Mouse (Mus musculus) left cerebral cortex, adult 2 months (tissue): Measurements from ENCODE around the gene Gadd45g. TPM values are rescaled to one million over a fixed set of nuclear protein-coding genes. Genes with fewer than 3 reads are reported as not detected.

Experiments
- DNase-seq, 2 experiments: peaks; one replicate each; pipeline ENCODE4 v3.0.0; 2021 to 2022; ENCODE audit warnings: low spot score in 2 of 2, mixed read lengths in 1 of 2; ENCODE audit errors: extremely low spot score in 1 of 2
- H3K27ac ChIP-seq: fragments of 200-600 bp; 2 replicates; pipeline ENCODE4 v1.8.1; 2022
- H3K4me3 ChIP-seq: fragments of 200-600 bp; 2 replicates; pipeline ENCODE4 v1.8.1; 2022
- CTCF ChIP-seq: fragments of 200-600 bp; IDR thresholded peaks from 2 replicates; pipeline ENCODE4 v1.8.1; 2022; ENCODE audit warnings: antibody characterized with exemption, mild to moderate bottlenecking, moderate library complexity
- intact Hi-C: fragments of 180-260 bp; cut with DNase I; formaldehyde crosslinking; loops from one replicate; pipeline ENCODE4 v1.15.1; 2025
- total RNA-seq, 2 experiments: library from RNA; stranded (reverse); gene quantifications; 2 replicates each; pipeline ENCODE4 v1.2.3; 2021

Gene Gadd45g
- total RNA-seq, 2 experiments from 2014 or later: 16.7 to 29.3 TPM

DNA sequence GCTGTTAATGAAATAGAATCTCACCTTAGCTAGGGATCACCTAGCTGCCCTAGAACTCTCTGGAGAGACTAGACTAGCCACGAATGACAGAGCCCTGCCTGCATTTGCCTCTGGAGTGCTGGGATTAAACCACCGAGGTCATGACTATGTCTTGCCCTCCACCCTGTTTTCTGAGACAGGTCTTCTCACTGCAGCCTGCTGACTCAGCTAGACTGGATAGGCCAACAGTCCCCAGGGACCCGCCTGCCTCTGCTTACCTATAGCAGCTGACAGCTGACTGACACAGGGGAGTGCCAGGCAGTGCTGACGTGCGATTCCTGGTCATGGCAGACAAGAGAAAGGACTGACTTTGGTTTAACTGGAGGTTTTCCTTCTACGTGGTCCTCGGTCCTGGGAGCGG, 12.7 kb downstream of the Gadd45g start:
- intact Hi-C loops: no loop called here
- DNase-seq: no peak
- no peak overlapping the region for H3K4me3 ChIP-seq
- no peak for TF ChIP-seq CTCF
- no peak overlapping the region for H3K27ac ChIP-seq

DNA sequence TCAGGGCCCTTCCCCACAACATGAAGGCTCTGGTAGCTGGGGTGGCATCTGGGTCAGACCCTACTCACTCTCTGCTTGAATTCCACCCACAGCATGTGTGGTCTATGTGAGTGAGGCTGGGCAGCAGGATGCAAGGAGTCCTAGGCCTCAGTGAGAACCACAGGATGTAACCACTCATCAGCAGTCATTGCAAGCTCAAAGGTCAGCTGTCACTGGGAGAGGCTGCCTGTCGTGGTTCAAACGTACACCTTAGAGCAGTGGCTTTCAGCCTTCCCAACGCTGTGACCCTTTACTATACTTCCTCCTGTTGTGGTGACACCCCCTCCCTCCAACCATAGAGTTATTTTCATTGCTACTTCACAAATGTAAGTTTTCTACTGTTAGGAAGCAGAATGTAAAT, 13.3 kb downstream of the Gadd45g start:
- no peak overlapping the region for H3K4me3 ChIP-seq
- DNase-seq: no peak
- no peak for TF ChIP-seq CTCF
- intact Hi-C loops: no loop called here
- H3K27ac ChIP-seq: no peak overlapping the region

DNA sequence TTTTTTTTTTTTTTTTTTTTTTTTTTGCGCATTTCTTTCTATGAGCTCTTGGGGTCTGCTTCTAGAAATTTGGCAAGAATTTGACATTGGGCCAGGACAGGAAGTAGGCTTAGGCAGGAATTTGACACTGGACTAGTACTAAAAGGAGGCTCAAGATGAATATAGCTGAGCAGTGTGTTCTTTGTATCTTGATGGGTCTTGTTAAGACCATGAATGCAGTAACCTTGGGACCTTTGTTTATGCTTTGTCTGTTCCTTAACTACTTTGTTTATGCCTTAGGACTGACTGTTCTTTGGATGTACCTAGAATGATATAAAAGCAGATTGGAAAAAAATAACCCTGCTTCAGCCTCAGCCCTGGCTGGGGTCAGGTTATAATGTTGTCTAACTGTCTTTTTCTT, 16.3 kb downstream of the Gadd45g start:
- intact Hi-C loops: no loop called here
- Histone ChIP-seq H3K27ac (no peak overlapping the region), H3K4me3 (no peak overlapping the region)
- TF ChIP-seq CTCF: no peak
- no peak for DNase-seq

- DNase-seq: no peak
- TF ChIP-seq CTCF: no peak
- H3K4me3 ChIP-seq: no peak overlapping the region
- intact Hi-C loops: no loop called here
- no peak overlapping the region for H3K27ac ChIP-seq
Measured at GRCm38 (mm10) chr13:51866151-51866659, 19.7 kb downstream of the Gadd45g start.

DNA sequence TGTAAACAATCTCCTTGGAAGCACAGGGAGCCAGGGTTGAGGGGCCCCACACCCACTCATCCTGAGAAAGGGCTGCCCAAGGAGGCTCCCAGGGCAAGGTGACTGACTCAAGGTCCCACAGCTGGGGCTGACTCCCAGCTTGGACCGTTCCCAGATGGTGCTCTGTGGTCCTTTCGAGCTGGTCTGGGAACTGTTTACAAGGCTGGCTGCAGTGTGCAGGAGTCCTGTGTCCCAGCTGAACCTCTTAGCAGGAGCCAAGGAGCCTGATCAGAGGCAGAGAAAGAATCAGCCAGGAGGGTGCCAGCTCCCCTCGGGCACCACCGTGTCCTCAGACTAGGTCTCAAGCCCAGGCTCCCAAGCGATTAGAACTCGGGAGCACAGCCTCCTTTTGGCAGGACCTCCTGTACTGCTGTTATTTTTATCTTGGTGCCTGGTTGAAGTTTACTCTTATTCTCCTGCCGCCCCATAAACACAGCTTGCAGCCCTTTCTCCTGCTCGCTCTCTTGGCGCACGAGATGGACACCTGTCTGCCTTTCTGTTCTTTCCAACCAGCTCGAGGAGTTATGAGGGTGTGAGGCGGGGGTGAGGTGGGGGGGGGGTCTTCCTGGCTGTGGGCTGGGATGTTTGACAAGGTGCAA, 22.1 kb downstream of the Gadd45g start:
- Histone ChIP-seq H3K27ac (no peak overlapping the region), H3K4me3 (no peak overlapping the region)
- DNase-seq: no peak
- intact Hi-C loops: no loop called here
- no peak for TF ChIP-seq CTCF

- H3K4me3 ChIP-seq: no peak overlapping the region
Measured at GRCm38 (mm10) chr13:51869129-51869491, 22.6 kb downstream of the Gadd45g start.

GRCm38 (mm10) chr13:51871148-51871547, 24.7 kb downstream of the Gadd45g start:
- intact Hi-C loops: no loop called here
- TF ChIP-seq CTCF: no peak
- Histone ChIP-seq H3K27ac (no peak overlapping the region), H3K4me3 (no peak overlapping the region)
- DNase-seq: no peak

More at GRCm38 (mm10) chr13:51869129-51869491, 22.6 kb downstream of the Gadd45g start:
- no peak for TF ChIP-seq CTCF
- DNase-seq: no peak
- H3K27ac ChIP-seq: no peak overlapping the region
- intact Hi-C loops: no loop called here

DNA sequence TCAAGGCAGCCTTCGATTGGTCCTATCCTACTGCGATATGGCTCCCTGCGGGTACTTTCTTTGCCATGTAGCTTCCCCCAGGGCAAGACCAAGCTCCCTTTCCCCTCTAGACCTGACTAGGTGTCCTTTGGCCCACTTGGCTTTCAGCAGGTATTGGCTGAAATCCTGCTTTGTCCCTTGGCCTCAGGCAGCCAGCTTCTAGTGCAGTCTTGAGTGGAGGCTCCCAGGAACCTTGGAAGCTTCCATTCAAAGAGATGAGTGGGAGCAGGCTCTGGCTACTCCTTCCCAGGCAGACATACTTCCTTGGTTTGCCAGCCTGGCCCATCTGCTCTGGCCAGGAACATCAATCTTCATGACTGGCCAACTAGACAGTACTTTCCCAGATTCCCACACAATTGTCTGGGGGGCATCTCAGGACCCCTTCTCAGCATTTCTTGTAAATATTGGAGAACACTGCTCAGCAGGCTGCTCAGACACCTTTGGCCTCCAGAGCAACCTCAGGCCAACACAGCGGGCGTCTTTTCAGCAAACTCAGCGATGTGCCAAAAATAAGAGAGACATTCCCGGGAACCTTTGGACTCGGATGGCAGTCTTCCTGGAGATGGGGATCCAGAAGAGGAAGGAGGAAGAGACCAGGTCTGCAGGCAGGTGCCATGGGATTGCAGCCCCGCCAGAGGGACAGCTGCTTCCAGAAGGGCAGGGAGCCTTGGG, 25.9 kb downstream of the Gadd45g start:
- Histone ChIP-seq H3K27ac (no peak overlapping the region), H3K4me3 (no peak overlapping the region)
- DNase-seq: no peak
- intact Hi-C loops: no loop called here
- TF ChIP-seq CTCF: no peak

DNA sequence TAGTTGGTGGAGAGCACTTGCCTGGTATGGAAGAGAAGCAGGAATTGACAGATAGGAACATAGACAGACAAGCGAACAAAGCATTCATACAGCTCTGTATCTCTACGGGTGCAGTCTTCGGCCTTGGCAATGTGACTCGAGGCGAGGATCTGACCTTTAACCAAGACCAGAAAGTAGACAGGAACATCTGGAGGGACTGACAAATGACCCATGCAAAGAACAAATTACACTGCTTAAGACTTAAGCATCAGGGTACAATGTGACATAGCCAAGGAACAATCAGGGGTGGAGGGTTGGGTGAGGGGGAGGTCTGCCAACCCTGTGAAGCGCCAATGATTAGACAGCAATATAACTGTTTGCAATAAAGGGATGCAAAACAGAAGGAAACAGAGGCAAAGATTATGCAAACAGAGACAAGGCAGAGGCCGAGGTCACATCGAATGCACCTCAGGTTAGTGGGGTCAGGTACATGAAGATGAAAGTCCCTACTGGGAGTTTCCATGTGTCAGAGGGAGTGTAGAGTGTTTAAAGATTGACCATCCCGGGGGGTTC, 26.6 kb downstream of the Gadd45g start:
- no peak for DNase-seq
- intact Hi-C loops: no loop called here
- TF ChIP-seq CTCF: no peak
- Histone ChIP-seq H3K27ac (no peak overlapping the region), H3K4me3 (no peak overlapping the region)

GRCm38 (mm10) chr13:51873786-51874185, 27.3 kb downstream of the Gadd45g start:
- Histone ChIP-seq H3K27ac (no peak overlapping the region), H3K4me3 (no peak overlapping the region)
- no peak for DNase-seq
- TF ChIP-seq CTCF: no peak
- intact Hi-C loops: no loop called here

- no peak for TF ChIP-seq CTCF
- no peak for DNase-seq
- no peak overlapping the region for H3K27ac ChIP-seq
- no peak overlapping the region for H3K4me3 ChIP-seq
- intact Hi-C loops: no loop called here
Measured at GRCm38 (mm10) chr13:51876131-51876530, 29.7 kb downstream of the Gadd45g start.

GRCm38 (mm10) chr13:51878806-51879205, 32.3 kb downstream of the Gadd45g start:
- intact Hi-C loops: no loop called here
- no peak for TF ChIP-seq CTCF
- DNase-seq: no peak
- Histone ChIP-seq H3K4me3 (no peak overlapping the region), H3K27ac (no peak overlapping the region)
